Mouse (Mus musculus) T-cell, adult 2 months (primary cell): ENCODE data around the gene Tmem74b.

Source experiments
- DNase-seq: peaks from one replicate; pipeline ENCODE4 v3.0.0; 2022; ENCODE audit warnings: low spot score

Gene Tmem74b

DNA sequence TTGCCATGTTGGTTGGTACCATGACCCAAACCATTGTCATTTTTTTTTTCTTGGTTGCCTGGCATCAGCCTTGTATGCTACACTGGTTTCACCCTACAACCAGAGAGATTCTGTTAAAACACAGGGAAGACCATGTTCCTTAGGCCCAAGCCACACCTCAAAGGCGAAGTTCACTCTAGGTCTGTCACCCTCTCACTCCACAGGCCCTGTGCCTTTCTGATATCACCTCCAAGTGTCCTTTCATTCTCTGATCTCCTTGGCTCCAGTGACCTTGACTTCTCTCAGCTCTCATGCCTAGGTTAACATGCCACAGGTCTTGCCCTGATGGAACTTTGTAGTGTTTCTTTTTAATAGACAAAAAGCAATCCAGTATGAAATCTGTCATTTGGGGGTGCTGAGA lies 40.3 kb downstream of the Tmem74b start:
- no peak for DNase-seq

DNA sequence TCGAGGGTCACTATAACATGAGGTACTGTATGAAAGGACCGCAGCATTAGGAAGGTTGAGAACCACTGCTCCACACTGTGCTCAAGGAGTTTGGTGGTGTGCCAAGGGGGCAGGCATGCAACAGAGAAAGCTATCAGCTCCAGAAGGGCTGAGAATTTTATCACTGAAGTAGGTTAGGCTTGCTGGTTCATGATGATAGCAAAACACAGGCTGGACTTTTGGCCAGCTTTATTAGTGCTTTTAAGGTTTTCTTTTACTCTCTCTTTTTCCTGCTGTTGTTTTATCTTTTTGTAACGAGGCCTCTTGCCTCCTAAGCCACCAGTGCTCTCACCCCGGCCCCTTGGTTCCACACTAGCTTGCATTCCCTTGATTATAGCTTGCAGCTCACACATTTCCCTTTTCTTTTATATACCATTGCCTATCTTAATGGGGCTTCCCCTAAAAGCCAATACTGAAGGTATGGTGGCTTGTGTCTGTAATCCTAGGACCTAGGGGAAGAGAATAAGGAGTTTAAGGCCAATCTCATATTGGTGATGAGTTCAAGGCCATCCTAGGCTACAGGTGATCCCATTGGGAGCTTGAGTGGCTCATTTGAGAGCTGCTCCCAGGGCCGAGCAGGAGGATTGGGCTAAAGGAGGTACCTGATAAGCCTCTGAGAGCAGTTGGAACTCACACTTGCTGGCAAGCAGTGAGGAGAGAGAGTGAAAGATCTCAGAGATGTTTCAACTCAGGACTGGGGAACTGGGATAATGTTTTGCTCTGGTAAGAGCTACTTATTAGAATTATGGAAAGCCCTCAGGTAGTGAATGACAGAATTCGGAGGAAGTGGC lies 41.3 kb downstream of the Tmem74b start:
- no peak for DNase-seq

DNA sequence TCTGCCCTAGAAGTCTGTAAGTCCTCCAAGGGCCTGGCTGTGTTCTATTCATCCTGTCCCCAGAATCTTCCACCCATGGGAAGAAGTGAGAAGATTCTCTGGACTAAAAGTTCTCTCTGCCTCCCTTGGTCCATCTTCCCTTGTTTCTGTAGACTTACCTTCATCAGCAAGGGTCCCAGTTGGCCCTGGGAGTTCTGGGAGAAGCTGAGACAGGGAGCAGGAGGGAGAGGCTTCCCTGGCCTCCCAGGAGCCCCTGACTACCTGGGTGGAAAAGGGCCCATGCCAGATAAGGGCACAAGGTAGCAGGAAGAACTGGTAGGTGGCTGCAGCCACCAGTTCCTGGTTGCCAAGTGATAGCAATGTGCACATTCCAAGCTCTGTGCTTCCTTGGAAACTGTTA lies 42.0 kb downstream of the Tmem74b start, which contains the start of gene Psmf1:
TSS of gene Psmf1 (minus strand) at position 342 of the 400 bp plus-strand sequence.
- DNase-seq, result no peak

DNA sequence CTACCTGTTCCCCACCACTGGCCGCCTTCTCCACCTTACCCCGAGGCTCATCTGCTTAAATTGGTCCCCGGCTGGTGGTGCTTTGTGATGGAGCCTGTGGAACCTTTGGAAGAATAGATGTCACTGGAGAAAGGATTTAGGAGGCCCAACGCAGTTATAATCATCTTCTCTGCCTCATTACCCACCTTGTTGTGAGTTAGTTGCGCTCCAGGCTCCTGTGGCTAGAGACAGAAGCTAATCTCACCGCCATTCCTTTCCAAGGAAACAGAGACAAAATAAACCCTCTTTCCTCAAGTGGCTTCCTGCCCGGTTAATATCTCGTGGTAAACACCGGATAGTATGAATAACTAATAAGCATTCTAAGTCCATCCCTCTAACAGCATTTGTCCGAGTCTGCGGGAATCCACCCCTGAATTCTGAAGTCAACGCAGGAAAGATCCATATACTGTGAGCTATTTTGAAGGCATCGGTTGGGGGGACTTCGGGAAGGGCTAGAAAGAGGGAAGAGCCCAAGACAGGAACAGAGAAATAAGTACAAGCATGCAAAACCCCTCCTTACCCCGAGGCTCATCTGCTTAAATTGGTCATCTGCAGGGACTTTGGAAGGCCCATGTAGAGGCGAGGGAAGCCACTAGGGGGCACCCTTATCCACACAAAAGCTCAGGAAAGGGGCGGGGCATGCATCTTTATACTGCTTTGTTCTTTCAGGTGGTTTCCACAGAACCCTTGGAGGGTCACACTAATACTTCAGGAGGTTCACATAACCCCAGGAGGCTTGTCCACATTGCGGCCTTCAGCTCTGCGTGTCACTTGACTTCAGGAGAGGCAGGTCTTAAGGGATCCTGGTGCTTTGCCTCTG lies 46.3 kb downstream of the Tmem74b start:
- DNase-seq, result peak; percentile 54

DNA sequence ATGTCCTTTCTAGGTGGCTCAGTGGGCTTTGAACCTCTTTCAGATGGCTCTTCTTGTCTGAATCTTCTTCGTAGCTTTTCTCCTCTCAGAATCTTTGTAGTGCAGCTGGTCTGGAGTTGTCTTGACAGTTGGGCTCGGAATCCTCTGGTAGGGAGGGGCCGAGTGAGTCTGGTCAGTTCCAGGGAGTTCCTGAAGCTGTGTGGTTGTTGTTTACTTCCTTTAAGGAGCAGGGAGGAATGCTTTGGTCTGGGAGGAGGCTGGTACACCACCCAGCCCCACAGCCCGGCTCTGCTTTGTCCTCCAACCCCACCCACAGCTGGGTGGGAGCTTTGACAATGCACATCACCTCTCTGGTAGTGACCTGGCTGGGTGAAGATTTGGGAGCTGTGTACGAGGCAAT lies 49.5 kb downstream of the Tmem74b start:
- DNase-seq, result no peak

GRCm38 (mm10) chr2:151756277-151757061 lies 54.7 kb downstream of the Tmem74b start:
- DNase-seq, result no peak

DNA sequence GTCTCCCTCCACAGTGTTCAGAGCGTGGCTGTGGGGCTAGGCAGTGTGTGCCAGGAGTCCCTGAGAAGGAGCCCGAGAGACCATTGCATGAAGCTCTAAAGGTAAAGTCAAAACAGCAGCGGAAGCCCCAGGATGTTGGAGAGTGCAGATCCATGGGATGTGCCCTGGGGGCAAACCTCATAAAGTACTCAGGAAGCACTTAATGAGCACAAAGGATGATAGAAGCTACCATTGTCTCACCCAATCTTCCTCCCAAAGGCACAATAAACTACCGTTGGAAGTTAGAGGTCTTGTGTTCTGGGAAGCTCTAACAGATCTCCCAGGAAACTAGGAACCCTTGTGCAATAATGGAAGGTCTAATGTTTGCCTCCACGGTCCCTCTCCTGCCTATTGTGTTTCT lies 55.6 kb downstream of the Tmem74b start:
- DNase-seq, result no peak

- no peak for DNase-seq
Measured at GRCm38 (mm10) chr2:151758806-151759353, 57.1 kb downstream of the Tmem74b start.
